8 mouse cellular contexts compared by ENCODE assay signal in the genomic region with DNA sequence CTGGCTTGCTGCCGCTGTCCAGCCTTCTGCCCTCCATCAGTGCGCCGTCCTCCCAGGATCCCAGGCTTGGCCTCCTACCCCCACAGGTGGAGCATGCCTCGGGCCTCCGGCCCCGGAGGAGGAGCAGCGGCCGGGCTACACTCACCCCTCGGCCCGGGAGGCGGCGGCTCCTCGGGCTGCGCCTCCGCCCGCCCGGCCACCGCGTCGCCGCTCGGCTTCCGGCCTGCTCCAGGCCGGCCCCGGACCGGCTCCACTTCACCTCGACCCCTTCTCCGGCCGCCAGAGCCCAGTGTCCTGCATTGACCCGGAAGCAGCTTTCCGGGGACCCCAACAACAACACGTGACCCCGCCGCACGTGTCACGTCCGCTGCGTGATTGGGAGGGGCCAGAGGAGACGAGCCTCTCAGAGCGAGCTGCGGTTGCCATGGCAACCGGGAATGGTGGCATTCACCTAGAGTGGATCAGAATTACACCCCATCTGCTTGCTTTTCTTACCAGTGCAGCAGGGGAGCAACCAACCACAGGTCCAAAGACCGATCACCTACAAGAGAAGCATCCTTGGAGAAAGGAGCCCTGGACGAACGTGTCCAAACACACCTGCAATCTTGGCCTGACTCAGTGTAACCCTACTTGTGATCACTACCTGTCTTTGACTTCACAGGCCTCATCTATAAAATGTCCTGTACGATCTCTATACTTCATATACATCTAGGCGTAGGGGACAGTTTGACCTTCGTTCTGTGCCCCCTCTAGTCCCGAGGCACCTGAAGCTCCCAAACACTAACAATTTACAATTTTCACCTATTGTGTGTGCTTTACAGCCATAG. TPM values are rescaled to one million over a fixed set of nuclear protein-coding genes. Genes with fewer than 3 reads are reported as not detected.
DNase-seq lines count a peak whose midpoint lies in the region; ATAC-seq and TF ChIP-seq lines count a peak whose summit lies in the region.

No protein-coding gene starts in this region.

- no peak for TF ChIP-seq POLR2A in bone marrow macrophage, adult 2 months (IDR thresholded peaks at IDR 0.05; ENCODE audit: borderline replicate concordance, low read depth, low read length)

- H3K4me1 ChIP-seq in bone marrow macrophage, adult 2 months (ENCODE audit: control insufficient read depth, insufficient read depth, low read length): peaks cover 25% of the 10 kb centered on the region
- H3K4me1 ChIP-seq in embryonic facial prominence, embryonic 15.5 days: peaks cover 17% of the 10 kb centered on the region
- peaks cover 18% of the 10 kb centered on the region for H3K4me1 ChIP-seq in limb, embryonic 13.5 days
- H3K4me1 ChIP-seq in midbrain, embryonic 15.5 days: peaks cover 25% of the 10 kb centered on the region

- WGBS in embryonic facial prominence, embryonic 15.5 days: 6% methylated on average over 49 of the region's 49 CpGs
- 8% methylated on average over 49 of the region's 49 CpGs for WGBS in limb, embryonic 13.5 days
- WGBS in midbrain, embryonic 15.5 days: 5% methylated on average over 49 of the region's 49 CpGs

- peak overlapping the region; percentile 65 for H3K4me2 ChIP-seq in embryonic facial prominence, embryonic 15.5 days (replicated peaks)
- H3K4me2 ChIP-seq in limb, embryonic 13.5 days (replicated peaks): peak overlapping the region; percentile 86
- peak overlapping the region; percentile 82 for H3K4me2 ChIP-seq in midbrain, embryonic 15.5 days

- DNase-seq in A20 (ENCODE audit: low read depth, low spot score): peak; percentile 95
- peak; percentile 88 to 92 for DNase-seq in heart, adult 9 months (ENCODE audit: low spot score in 2 of 2)
- DNase-seq in kidney, adult 9 months: peak; percentile 95
- peak; percentile 77 to 78 for DNase-seq in spleen, adult 18-20 months

- no peaks in the 10 kb centered on the region for H3K27me3 ChIP-seq in embryonic facial prominence, embryonic 15.5 days
- 0 out of 2 replicates have a peak, but pooled peaks cover 3% of the 10 kb centered on the region for H3K27me3 ChIP-seq in limb, embryonic 13.5 days
- H3K27me3 ChIP-seq in midbrain, embryonic 15.5 days (replicated peaks): no peaks in the 10 kb centered on the region; the same call in 1 of the 2 replicates

- H3K9ac ChIP-seq in embryonic facial prominence, embryonic 15.5 days: peak overlapping the region; percentile 85
- H3K9ac ChIP-seq in limb, embryonic 13.5 days: peak overlapping the region; percentile 91
- peak overlapping the region; percentile 92 for H3K9ac ChIP-seq in midbrain, embryonic 15.5 days

- peak overlapping the region; percentile 91 for H3K4me3 ChIP-seq in bone marrow macrophage, adult 2 months (ENCODE audit: insufficient read depth, low read length)
- peak overlapping the region; percentile 86 for H3K4me3 ChIP-seq in embryonic facial prominence, embryonic 15.5 days (replicated peaks)
- H3K4me3 ChIP-seq in limb, embryonic 13.5 days: peak overlapping the region; percentile 93
- peak overlapping the region; percentile 99 for H3K4me3 ChIP-seq in midbrain, embryonic 15.5 days

- H3K9me3 ChIP-seq in embryonic facial prominence, embryonic 15.5 days (replicated peaks): no peaks in the 10 kb centered on the region
- no peaks in the 10 kb centered on the region for H3K9me3 ChIP-seq in limb, embryonic 13.5 days
- no peaks in the 10 kb centered on the region for H3K9me3 ChIP-seq in midbrain, embryonic 15.5 days

- no peak for TF ChIP-seq CTCF in bone marrow macrophage, adult 2 months (IDR thresholded peaks at IDR 0.05; ENCODE audit: low read depth, low read length)

- peaks cover 5% of the 10 kb centered on the region; the same call in 1 of the 2 replicates for H3K36me3 ChIP-seq in embryonic facial prominence, embryonic 15.5 days
- H3K36me3 ChIP-seq in limb, embryonic 13.5 days: no peaks in the 10 kb centered on the region; the same call in 1 of the 2 replicates
- no peaks in the 10 kb centered on the region for H3K36me3 ChIP-seq in midbrain, embryonic 15.5 days (replicated peaks)

- peak overlapping the region; percentile 49 for H3K27ac ChIP-seq in bone marrow macrophage, adult 2 months (ENCODE audit: insufficient read depth, low read depth, low read length)
- H3K27ac ChIP-seq in embryonic facial prominence, embryonic 15.5 days (replicated peaks): peak overlapping the region; percentile 58
- peak overlapping the region; percentile 56; the same call in 1 of the 2 replicates for H3K27ac ChIP-seq in limb, embryonic 13.5 days
- H3K27ac ChIP-seq in midbrain, embryonic 15.5 days: peak overlapping the region; percentile 85

- peak; percentile 90 for ATAC-seq in embryonic facial prominence, embryonic 15.5 days (ENCODE audit: insufficient number of reproducible peaks, low FRiP score, low TSS enrichment, low read depth)
- peak; percentile 94 for ATAC-seq in limb, embryonic 13.5 days (ENCODE audit: low FRiP score, low read depth)
- ATAC-seq in midbrain, embryonic 15.5 days (replicated peaks): peak; percentile 97

RNA-seq across cellular contexts. Expression of a gene that starts 35.5 kb away (rescaled TPM):
- 19.1 and 19.4 TPM in 2 replicates for polyA plus RNA-seq in bone marrow macrophage, adult 2 months (2012; ENCODE audit: insufficient read depth, insufficient read length, missing spikeins)
- 4.7 and 5.0 TPM in 2 replicates for polyA plus RNA-seq in embryonic facial prominence, embryonic 15.5 days (2015; fragmentation: Nextera tagmentation; extraction: Ambion mirVana)
- polyA plus RNA-seq in limb, embryonic 13.5 days (2015; fragmentation: Nextera tagmentation; extraction: Ambion mirVana): 4.4 and 4.6 TPM in 2 replicates
- 3.6 and 4.4 TPM in 2 replicates for polyA plus RNA-seq in midbrain, embryonic 15.5 days (2015; fragmentation: Nextera tagmentation; extraction: Ambion mirVana)

Comparison
In these comparisons a context has a peak if more than half of its experiments do, and no peak if none do; other contexts are left out.
1. Peak in every context shown above with its lines: DNase-seq, ATAC-seq, H3K4me3 ChIP-seq and H3K27ac ChIP-seq.